Mouse (Mus musculus) liver, adult (tissue): ENCODE measurements around the gene Fchsd2.

Experiments used
- GATA4 ChIP-seq: IDR thresholded peaks from 2 replicates; pipeline ENCODE4 v1.6.1; 2014; ENCODE audit warnings: mild to moderate bottlenecking, low read length; ENCODE audit not compliant: insufficient replicate concordance

The Fchsd2 gene

DNA sequence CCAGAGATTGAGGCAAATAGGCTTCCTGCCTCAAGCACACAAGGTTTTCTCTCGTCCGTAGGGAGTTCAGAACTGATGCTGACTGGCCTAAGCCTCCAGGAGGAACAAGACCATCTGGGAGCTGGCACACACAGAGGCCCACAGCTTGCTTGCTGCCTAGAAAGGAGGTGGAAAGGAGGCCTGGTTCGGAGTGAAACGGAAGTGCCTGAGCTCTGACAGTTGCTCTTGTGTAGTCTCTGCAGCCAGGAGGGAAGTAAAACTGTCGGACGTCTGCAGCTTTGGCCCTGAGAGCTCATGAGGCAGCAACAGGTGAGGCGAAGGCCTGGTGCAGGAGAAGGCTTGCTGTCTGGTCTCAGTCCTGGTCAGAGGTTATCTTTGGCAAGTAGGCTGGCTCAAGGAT, at the start of gene Fchsd2:
Fchsd2 (plus strand) TSS at position 246 of the 400 bp plus-strand sequence.
- no peak for TF ChIP-seq GATA4

DNA sequence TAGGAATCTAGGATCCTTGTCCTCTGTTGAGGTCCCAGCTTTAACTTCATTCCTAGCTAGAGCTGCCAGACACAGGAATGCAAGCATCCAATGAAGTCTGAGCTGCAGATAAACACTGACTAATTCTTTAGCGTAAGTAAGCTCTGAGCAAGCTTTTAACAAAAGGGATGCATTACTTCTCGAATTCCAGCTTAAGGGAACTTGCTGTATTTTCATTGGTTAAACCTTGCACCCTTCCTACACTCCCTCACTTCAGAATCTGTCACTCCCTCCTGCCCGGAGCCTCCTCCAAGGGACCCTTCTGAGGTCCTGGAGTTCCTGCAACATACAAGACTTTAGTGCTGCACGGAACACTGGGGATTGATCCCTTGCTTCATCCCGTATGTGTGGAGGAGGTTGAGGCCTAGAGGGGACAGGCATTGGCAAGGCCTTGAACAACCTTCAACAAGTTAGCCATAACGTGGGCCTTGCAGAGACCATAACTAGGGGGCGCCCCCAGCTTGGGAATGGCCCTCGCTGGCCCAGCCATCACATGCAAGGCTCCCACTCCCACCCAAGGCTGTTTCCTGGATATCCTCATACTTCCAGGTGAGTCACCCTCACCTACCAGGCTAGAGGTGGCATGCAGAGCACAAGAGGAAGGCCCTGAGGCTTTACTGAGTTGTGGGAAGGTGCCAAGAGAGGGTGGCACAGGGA, 48.7 kb upstream of the Fchsd2 start:
- TF ChIP-seq GATA4 = no peak

DNA sequence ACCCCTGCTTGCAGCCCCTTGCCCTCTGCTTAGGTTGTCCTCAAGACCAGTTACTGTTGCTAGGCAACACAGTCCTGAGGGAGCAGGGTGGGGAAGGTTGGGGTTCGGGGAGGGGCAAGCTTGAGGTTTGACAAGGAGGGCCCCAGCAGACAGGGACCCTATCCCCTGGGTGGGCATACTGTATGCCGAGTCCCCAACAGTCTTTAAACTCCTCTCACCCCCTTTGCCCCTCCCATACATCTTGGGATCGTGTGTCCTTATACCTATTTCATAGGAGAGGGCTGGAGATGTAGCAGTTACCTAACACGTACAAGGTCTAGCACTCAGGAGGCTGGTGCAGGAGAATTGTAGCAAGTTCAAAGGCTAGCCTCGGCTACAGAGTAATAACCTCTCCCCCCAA, 44.4 kb upstream of the Fchsd2 start:
- no peak for TF ChIP-seq GATA4

DNA sequence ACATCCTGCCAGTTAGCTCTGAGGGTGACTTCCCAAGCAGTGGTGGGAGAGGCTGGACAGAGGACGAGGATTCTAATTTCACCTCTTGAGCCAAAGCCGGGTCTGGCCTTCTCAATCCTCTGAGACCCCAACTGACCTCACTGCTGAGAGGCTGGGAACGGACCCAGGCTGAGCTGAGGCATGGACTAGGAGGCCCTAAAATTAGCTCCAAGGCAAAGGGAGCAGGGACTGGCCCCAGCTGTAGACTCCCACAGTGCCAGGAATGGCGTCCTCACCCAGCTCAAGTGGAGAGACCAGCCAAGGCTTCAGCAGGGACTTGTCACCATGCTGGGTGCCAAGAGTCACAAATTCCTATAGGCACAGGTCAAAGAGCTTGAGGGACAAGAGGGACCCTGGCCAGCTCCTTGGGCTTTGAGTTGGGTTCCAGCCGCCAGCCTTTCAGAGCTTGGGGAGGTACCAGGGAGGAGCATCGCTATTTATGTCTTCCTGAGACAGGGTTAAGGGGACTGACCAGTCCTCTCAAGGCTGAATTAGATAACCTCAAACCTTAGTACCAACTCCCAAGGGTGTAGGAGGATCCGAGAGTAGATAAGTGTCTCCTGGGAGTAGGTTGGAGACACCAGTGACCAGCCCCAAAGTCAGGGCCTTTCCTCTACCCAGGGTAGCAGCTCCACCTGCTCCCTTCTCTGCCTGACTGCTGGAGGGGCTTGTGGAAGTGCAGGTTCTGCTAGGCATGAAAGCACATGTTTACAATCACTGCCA, 43.2 kb upstream of the Fchsd2 start:
- TF ChIP-seq GATA4 = no peak

DNA sequence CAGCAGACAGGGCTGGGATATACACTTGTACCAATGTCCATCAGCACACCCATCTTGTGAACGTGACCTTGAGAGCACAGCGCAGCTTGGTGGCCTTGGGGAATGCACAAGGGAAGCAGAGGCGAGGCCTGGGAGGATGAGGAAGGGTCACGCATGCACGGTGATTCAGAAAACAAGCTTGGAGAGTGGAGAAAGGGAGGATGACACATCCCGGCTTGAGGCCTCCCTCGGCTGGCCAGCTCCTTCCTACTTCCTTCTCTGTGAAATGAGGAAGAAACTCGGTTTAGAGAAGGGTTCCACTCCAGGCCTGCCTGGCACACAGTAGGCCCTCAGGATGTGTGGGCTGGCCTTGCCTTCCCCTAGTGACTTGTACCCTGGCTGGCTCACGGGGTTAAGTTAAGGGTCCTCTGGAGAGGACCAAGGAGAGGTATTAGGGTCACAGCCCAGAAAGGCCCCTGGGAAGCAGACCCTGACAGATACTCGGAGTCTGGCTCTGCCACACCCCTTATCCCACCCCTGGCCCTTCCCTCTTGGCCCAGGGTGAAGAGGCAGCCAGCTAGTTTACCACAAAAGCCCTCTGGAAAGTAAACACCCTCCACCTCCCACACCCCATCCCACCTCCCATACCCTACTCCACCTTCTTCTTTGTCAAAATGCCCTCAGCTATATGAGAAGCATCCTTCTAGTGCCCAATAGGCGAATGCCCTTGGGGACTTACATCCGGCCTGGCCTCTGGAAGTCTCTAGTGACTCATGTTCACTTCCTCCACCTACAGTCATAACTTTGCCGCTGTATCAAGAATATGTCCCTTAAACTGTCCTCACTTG, 41.7 kb upstream of the Fchsd2 start:
- TF ChIP-seq GATA4 = no peak

DNA sequence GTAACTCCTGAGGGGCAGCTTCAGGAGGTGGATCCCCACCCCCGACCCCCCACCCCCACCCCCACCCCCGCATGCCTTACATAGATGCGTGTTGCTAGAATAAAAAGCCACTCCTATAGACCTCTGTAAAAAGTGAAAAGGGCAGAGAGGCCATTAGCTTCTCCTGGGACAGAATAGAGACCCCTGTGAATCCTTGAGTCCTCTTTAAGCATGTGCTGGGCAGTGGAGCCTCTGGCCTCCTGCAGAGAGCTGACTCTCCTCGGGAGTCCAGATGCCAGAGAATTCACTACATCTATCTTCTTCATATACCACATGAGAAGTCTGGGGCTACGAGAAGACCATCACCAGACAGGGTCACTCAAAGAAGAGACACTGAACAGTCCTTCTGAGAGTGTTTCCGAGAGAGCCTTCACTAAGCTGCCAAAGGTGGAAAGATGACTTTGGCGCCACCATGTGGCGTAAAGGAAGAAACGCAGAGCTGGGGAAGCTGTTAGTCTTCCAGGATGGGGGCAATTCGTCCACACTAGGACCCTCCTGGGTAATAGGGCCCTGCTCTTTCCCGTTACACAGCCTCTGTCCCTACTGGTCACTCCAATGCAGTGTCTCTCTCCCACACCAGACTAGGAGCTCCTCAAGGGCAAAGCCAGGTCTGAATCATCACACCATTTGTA, 41.0 kb upstream of the Fchsd2 start:
- no peak for TF ChIP-seq GATA4

DNA sequence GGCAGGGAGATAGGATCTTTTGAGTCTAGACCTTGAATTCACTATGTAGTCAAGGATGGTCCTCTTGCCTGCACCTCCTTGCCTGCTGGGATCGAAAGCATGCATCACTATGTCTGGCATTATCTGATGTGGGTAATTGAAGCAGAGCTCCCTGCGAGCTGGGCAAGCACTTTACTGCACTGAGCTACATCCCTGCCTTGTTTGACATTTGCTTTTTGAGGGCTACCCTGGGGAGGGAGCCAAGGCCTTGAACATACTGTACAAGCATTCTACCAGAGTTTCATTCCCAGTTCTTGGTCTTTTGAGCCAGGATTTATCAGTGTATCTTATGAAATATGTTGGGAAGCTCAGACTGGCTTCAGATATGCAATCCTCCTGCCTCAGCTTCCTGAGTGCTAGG, 39.5 kb upstream of the Fchsd2 start:
- TF ChIP-seq GATA4 = no peak

DNA sequence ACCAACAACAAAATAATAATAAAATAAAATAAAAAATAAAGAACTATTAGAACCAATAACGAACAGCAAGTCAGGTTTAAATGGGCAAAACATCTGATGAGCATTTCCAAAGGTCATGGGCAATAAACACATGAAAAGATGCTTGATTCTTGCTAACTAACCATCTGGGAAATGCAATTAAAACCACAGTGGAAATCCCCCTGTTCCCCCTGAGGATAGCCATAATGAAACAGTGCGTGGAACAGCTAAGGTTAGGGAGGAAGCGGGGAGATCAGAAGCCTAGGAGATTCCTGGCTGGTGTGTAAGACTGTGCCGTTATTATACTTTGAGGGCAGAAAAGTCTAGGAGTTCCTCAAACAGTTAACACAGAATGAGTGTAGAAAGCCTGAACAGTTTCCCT, 35.4 kb upstream of the Fchsd2 start:
- TF ChIP-seq GATA4 = no peak

DNA sequence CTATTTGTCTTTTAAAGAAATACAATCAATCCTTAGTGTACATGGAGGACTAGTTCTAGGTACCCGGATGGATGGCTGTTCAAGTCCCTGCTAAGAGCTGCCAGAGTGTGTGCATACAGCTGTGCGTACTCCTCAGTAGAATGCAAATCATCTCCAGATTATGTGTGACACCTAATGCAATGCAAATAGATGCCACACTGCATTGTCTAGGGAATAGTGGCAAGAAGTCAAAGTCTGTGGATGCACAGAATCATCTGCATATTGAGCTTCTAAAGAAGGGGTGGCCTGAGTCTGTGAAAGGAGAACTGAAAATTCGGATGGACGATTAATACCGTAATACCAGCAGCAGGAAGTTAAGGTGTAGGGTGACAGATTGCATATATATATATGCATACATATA, 33.5 kb upstream of the Fchsd2 start:
- no peak for TF ChIP-seq GATA4

DNA sequence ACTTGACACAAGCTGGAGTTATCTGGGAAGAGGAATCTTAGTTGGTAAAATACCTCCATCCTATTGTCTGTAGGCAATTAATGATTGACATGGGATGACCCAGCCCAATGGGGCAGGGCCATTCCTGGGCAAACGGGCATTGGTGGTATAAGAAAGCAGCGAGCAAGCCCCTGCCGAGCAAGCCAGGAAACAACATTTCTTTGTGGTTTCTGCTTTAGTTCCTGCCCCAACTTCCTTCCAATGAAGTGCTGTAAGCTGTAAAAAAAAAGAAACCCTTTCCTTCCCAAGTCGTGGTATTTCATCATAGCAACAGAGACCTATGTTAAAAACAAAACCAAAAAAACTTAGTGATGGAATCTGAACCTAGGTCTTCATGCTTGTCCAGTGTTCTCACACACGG, 32.2 kb upstream of the Fchsd2 start:
- TF ChIP-seq GATA4 = no peak

DNA sequence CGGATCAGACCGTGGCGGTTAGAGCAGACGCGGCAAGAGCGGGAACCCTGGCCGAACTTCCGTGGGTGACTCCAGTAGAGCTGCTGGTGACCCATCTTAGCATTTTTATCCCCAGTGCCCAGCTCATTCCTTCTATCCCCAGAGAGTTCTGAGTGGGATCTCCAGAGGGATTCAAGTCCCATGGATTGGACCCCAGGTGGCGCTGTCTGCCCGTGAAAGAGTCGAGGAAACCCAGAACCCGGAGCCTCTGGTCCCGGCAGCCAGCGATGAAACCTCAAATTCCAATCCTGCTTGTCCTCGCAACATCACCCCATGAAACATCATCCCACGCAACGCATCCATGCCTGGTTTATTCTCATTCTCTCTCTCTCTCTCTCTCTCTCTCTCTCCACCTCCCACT, 31.3 kb upstream of the Fchsd2 start:
- TF ChIP-seq GATA4 = no peak

DNA sequence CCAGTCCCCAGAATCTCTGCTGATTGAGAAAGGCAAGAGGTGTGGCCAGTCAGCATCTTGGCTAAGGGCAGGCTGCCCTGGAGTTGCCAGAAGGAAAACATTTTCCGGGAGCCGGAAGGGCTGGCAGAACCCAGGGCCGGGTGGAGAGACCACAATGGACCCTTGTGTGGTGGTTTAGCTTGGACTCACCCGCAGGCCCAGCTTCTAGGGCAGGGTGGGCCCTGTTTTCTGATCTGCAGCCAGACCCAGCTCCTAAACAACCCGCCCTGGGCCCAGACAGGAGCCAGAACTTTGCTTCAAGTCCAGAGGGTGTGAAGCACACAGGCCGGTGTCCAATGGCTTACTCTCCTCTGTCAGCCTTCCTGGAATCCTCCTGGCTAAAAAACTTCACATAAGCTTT, 30.4 kb upstream of the Fchsd2 start:
- TF ChIP-seq GATA4 = no peak

DNA sequence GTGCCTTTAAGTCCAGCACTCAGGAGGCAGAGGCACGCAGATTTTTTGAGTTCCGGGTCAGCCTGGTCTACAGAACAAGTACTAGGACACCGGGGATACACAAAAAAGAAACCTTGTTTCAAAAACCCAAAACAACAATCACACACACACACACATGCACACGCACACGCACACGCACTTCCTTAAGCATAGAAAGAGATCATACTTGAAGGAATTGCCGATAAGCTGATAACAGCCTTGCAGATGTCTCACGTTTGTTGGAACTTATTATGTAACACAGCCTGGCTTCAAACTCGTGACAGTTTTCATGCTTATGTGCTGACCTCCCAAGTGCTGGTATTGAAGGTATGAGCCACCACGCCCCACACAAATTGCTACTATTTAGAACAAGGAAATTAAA, 29.1 kb upstream of the Fchsd2 start:
- TF ChIP-seq GATA4 = peak; percentile 35; the same call in 1 of the 2 replicates

DNA sequence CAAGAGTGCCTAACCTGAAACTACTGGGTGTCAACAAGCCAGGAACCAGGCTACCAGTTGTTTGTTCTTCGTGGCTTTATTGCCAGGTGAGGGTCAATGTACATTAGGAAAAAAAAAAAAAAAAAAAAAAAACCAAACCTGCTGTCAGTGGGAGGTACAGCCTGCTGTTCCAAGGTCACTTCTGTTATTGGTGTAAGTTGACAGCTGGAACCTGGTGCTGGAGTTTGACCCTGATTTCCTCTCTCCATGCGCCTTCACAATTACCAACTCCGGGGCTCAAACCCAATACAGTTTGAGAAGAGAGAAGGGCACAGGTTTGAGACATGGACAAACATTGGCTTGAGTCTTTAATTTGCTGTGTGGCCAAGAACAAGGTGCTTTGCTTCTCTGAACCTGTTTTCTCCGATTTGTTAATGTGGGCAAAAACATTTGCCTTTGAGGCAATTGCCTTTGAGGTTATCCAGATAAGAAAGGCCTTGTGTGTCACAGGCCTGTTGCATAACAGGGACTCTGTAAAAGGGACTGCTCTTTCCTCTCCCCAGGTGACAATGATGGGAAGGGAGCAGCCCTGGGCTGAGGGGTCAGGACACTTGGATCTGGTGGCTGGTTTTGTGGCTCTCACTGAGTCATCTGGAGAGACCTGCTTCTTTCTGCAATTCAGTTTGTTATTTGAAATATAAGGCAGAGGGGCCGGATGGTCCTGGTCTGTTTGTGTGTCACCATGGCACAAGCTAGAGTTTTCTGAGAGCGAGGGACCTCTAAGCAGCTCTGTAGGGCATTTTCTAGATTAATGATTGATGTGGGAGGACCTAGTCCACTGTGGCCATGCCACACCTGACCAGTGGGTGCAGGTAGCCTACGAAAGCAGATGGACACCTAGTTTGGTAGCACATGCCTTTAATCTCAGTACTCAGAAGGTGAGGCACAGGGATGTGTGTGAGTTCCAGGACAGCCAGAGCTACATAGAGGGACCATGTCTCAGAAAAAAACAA, 27.7 kb upstream of the Fchsd2 start:
- peak; percentile 96 for TF ChIP-seq GATA4

DNA sequence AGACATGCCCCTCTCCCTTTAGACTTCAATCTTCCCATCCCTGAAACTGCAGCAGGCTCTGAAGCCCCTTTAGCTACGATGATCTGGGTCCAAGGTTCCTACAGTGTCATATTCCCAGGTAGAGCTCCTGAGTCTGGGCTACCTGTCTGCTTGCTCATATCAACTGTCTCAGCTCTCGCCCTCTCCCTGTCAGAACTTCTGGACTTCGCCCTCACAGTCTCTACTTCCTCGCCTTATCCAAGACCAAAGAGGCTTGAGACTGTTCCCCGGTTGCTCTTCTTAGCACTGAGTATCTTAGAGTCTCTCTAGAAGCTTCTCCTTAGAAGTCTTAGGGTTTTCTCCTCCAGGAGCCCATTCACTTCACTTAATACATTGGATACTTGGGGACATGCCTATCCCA, 26.7 kb upstream of the Fchsd2 start:
- TF ChIP-seq GATA4 = no peak
